Mouse (Mus musculus): ENCODE data around the gene Sipa1l3. TPM values are rescaled to one million over a fixed set of nuclear protein-coding genes. Genes with fewer than 3 reads are reported as not detected.

The Sipa1l3 gene
- total and polyA plus RNA-seq, 3 experiments = 8.9 to 10.7 (median 9.1) TPM

DNA sequence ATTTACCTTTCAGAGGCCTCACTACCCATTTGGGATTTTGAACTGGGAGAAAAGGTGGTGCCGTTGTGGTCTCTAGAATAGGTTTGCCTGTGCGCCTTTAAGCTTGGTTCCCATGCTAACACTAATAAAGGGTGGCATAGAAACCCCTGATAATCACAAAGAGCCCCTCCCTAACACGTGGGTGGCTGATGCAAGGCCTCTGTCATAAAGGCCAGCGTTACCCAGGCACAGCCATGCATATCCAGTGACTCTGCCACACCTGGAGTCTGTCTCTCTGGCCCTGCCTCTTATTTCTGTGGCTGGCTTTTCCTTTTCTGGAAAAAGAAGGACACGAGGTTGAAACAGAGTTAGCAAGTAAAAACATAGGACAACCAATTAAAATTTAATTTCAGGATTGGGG is 37.1 kb upstream of the Sipa1l3 start:
- 58% methylated on average over 5 of the region's 5 CpGs for WGBS
- intact Hi-C loops (cut with DNase I) = no loop called here
- Histone ChIP-seq H3K4me3 (no peak overlapping the region), H3K4me1 (ENCODE audit: control insufficient read depth, insufficient read depth, low read length) (no peaks in the 10 kb centered on the region), H3K27me3 (ENCODE audit: control insufficient read depth, insufficient read depth, low read length) (no peaks in the 10 kb centered on the region), H3K27ac (no peak overlapping the region), H3K9ac (ENCODE audit: low read depth, low read length) (no peak overlapping the region), H3K36me3 (ENCODE audit: control insufficient read depth, insufficient read depth, low read length) (no peaks in the 10 kb centered on the region), H3K79me2 (replicated peaks; ENCODE audit: control insufficient read depth, insufficient read depth, low read length) (no peaks in the 10 kb centered on the region)
- no peak for DNase-seq
- no peak for TF ChIP-seq EP300 (IDR thresholded peaks at IDR 0.05; ENCODE audit: insufficient read depth, low read depth, low read length)
- TF ChIP-seq POLR2A (IDR thresholded peaks at IDR 0.05; ENCODE audit: insufficient read depth, low read depth, low read length) = no peak
- TF ChIP-seq CTCF (IDR thresholded peaks at IDR 0.05) = no peak

DNA sequence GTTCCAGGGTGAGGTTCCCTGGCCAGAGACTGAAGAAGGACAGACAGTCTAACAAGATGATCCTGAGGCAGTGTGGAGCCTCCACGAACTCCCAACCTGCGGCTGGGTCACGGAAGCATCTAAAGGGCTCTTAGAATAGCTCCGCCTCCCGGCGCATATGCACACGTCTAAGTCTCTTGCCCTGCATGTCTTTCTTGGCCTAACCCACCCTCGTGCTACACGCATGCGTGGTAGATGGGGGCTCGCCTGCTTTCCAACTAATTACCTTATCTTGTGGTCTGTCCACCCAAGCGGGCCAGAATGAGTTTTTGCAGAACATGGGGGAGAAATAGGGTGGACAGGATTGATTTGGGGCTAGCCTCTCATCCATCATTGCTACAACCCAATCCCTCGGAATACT is 36.6 kb upstream of the Sipa1l3 start:
- TF ChIP-seq EP300 (IDR thresholded peaks at IDR 0.05; ENCODE audit: insufficient read depth, low read depth, low read length) (no peak), POLR2A (IDR thresholded peaks at IDR 0.05; ENCODE audit: insufficient read depth, low read depth, low read length) (no peak), CTCF (IDR thresholded peaks at IDR 0.05) (no peak)
- WGBS = 87% methylated on average over 13 of the region's 13 CpGs
- intact Hi-C loops (cut with DNase I) = no loop called here
- Histone ChIP-seq H3K36me3 (ENCODE audit: control insufficient read depth, insufficient read depth, low read length) (no peaks in the 10 kb centered on the region), H3K27ac (no peak overlapping the region), H3K9ac (ENCODE audit: low read depth, low read length) (no peak overlapping the region), H3K4me3 (no peak overlapping the region), H3K27me3 (ENCODE audit: control insufficient read depth, insufficient read depth, low read length) (no peaks in the 10 kb centered on the region), H3K79me2 (replicated peaks; ENCODE audit: control insufficient read depth, insufficient read depth, low read length) (no peaks in the 10 kb centered on the region), H3K4me1 (ENCODE audit: control insufficient read depth, insufficient read depth, low read length) (no peaks in the 10 kb centered on the region)
- no peak for DNase-seq

DNA sequence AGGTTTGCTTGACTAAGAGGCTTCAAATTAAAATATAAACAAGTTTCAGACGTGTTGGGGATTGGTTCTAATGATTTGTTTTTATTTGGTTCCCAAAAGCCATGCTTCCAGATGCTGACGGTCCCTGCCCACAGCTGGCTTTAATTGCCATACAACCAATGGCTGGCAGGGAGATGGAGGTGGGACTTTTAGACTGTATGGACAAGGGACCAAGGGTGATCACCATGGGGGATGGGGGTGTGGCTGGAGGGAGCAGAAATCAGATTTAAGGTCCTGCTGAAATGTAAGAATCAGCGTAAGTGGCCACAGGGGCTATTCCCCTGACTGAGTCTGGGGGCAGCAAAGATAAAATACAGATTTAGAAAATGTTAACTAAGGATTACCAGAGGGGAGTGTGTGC is 32.2 kb upstream of the Sipa1l3 start:
- intact Hi-C loops (cut with DNase I) = no loop called here
- 61% methylated on average over 3 of the region's 3 CpGs for WGBS

DNA sequence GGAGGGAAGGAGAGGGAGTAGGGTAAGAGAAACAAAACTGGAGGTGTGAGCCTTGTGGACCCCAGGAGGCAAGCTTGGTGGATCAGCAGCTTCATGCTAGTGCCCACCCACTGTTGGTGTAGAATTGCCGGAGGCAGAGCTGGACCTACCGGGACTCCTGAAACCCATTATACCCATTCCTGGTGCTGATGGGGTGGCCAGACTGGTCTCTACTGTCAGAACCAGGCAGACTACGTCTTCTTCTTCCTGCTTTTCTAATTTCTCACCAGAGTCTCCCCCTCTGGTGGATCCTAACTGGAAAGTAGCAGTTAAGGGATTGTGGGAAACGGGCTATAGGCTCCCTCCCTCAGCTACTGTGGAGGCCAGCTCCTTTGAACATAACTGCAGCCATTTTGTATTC is 23.2 kb upstream of the Sipa1l3 start:
- intact Hi-C loops (cut with DNase I) = no loop called here
- WGBS = 75% methylated on average over 4 of the region's 4 CpGs
- Histone ChIP-seq H3K27ac (no peak overlapping the region), H3K27me3 (ENCODE audit: control insufficient read depth, insufficient read depth, low read length) (no peaks in the 10 kb centered on the region), H3K9ac (ENCODE audit: low read depth, low read length) (no peak overlapping the region), H3K36me3 (ENCODE audit: control insufficient read depth, insufficient read depth, low read length) (no peaks in the 10 kb centered on the region), H3K4me1 (ENCODE audit: control insufficient read depth, insufficient read depth, low read length) (no peaks in the 10 kb centered on the region), H3K79me2 (replicated peaks; ENCODE audit: control insufficient read depth, insufficient read depth, low read length) (no peaks in the 10 kb centered on the region), H3K4me3 (no peak overlapping the region)
- no peak for TF ChIP-seq POLR2A (IDR thresholded peaks at IDR 0.05; ENCODE audit: insufficient read depth, low read depth, low read length)
- no peak for TF ChIP-seq EP300 (IDR thresholded peaks at IDR 0.05; ENCODE audit: insufficient read depth, low read depth, low read length)
- TF ChIP-seq CTCF (IDR thresholded peaks at IDR 0.05) = no peak
- no peak for DNase-seq

More for the DNA sequence above, 32.2 kb upstream of the Sipa1l3 start:
- Histone ChIP-seq H3K4me1 (ENCODE audit: control insufficient read depth, insufficient read depth, low read length) (no peaks in the 10 kb centered on the region), H3K79me2 (replicated peaks; ENCODE audit: control insufficient read depth, insufficient read depth, low read length) (no peaks in the 10 kb centered on the region), H3K27ac (no peak overlapping the region), H3K9ac (ENCODE audit: low read depth, low read length) (no peak overlapping the region), H3K27me3 (ENCODE audit: control insufficient read depth, insufficient read depth, low read length) (no peaks in the 10 kb centered on the region), H3K36me3 (ENCODE audit: control insufficient read depth, insufficient read depth, low read length) (no peaks in the 10 kb centered on the region), H3K4me3 (no peak overlapping the region)
- no peak for DNase-seq
- TF ChIP-seq POLR2A (IDR thresholded peaks at IDR 0.05; ENCODE audit: insufficient read depth, low read depth, low read length) = no peak
- TF ChIP-seq EP300 (IDR thresholded peaks at IDR 0.05; ENCODE audit: insufficient read depth, low read depth, low read length) = no peak
- TF ChIP-seq CTCF (IDR thresholded peaks at IDR 0.05) = no peak

DNA sequence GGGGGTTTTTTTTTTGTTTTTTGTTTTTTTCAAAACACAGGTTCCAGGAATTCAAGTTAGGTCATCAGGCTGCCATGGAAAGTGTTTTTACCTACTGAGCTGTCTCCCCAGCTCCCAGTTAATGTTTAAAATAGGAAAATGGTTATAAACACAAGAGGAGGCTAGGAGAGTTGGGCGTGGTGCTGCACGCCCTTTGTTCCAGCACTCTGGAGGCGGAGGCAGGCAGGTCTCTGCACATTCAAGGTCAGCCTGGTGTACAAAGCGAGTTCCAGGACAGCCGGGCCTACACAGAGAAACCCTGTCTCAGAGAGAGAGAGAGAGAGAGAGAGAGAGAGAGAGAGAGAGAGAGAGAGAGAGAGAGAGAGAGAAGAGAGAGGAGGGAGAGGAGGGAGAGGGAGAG is 22.7 kb upstream of the Sipa1l3 start:
- H3K4me3 ChIP-seq = no peak overlapping the region
- intact Hi-C loops (cut with DNase I) = no loop called here
- no peaks in the 10 kb centered on the region for H3K4me1 ChIP-seq (ENCODE audit: control insufficient read depth, insufficient read depth, low read length)
- H3K79me2 ChIP-seq (replicated peaks; ENCODE audit: control insufficient read depth, insufficient read depth, low read length) = no peaks in the 10 kb centered on the region
- TF ChIP-seq EP300 (IDR thresholded peaks at IDR 0.05; ENCODE audit: insufficient read depth, low read depth, low read length) (no peak), POLR2A (IDR thresholded peaks at IDR 0.05; ENCODE audit: insufficient read depth, low read depth, low read length) (no peak), CTCF (IDR thresholded peaks at IDR 0.05) (no peak)
- no peaks in the 10 kb centered on the region for H3K36me3 ChIP-seq (ENCODE audit: control insufficient read depth, insufficient read depth, low read length)
- 78% methylated on average over 5 of the region's 5 CpGs for WGBS
- no peak for DNase-seq
- no peak overlapping the region for H3K27ac ChIP-seq
- no peak overlapping the region for H3K9ac ChIP-seq (ENCODE audit: low read depth, low read length)
- H3K27me3 ChIP-seq (ENCODE audit: control insufficient read depth, insufficient read depth, low read length) = no peaks in the 10 kb centered on the region

DNA sequence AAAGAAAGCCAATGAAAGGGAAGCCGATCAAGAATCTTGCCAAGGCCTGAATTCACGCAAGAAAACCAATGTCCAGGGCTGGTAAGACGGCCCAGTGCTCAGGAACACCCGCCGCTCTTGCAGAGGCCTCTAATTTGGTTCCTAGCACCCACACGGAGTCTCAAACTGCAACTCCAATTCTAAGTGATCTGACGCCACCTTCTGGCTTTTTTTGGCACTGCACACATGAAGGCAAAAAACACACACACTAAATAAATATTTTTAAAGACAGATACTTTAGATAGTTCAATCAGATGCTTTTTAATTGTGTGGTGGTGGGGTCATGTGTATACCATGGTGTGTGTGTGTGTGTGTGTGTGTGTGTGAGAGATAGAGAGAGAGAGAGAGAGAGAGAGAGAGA is 22.2 kb upstream of the Sipa1l3 start:
- TF ChIP-seq CTCF (IDR thresholded peaks at IDR 0.05) = no peak
- TF ChIP-seq EP300 (IDR thresholded peaks at IDR 0.05; ENCODE audit: insufficient read depth, low read depth, low read length) = no peak
- no peak for TF ChIP-seq POLR2A (IDR thresholded peaks at IDR 0.05; ENCODE audit: insufficient read depth, low read depth, low read length)
- Histone ChIP-seq H3K36me3 (ENCODE audit: control insufficient read depth, insufficient read depth, low read length) (no peaks in the 10 kb centered on the region), H3K4me1 (ENCODE audit: control insufficient read depth, insufficient read depth, low read length) (no peaks in the 10 kb centered on the region), H3K27ac (no peak overlapping the region), H3K27me3 (ENCODE audit: control insufficient read depth, insufficient read depth, low read length) (no peaks in the 10 kb centered on the region), H3K4me3 (no peak overlapping the region), H3K79me2 (replicated peaks; ENCODE audit: control insufficient read depth, insufficient read depth, low read length) (no peaks in the 10 kb centered on the region), H3K9ac (ENCODE audit: low read depth, low read length) (no peak overlapping the region)
- 84% methylated on average over 7 of the region's 7 CpGs for WGBS
- intact Hi-C loops (cut with DNase I) = no loop called here
- no peak for DNase-seq

Data from heart, adult 2 months (tissue).